Mouse (Mus musculus): ENCODE measurements around the gene Rbm5. TPM values are rescaled to one million over a fixed set of nuclear protein-coding genes. Genes with fewer than 3 reads are reported as not detected.

Gene Rbm5
- total RNA-seq, 2 experiments from 2014 or later = 109 to 159 TPM

Other genes with a start within 250 kb of the Rbm5 start
- 10 to 100 TPM; 34.7 to 39.6 TPM for gene Tmem115, start 237.1 kb downstream of the Rbm5 start, total RNA-seq (2021)
- 10 to 100 TPM; 16.9 to 17.0 TPM for gene Cyb561d2, start 228.8 kb downstream of the Rbm5 start, total RNA-seq (2021)
- 10 to 100 TPM; 38.9 to 46.2 TPM for gene Nprl2, start 228.8 kb downstream of the Rbm5 start, total RNA-seq (2021)
- gene Zmynd10, start 223.7 kb downstream of the Rbm5 start, total RNA-seq (2021) = 1 to 10 TPM; 3.4 to 4.3 TPM
- gene Rassf1, start 219.4 kb downstream of the Rbm5 start, total RNA-seq (2021) = 10 to 100 TPM; 16.7 to 19.0 TPM
- 100 to 1,000 TPM in 1 of 2 experiments, 10 to 100 TPM in 1; 91.3 to 106 TPM for gene Tusc2, start 207.7 kb downstream of the Rbm5 start, total RNA-seq (2021)
- 10 to 100 TPM; 11.1 to 12.7 TPM for gene Hyal2, start 203.1 kb downstream of the Rbm5 start, total RNA-seq (2021)
- gene Hyal1, start 194.1 kb downstream of the Rbm5 start, total RNA-seq (2021) = 1 to 10 TPM; 4.4 to 6.8 TPM
- 10 to 100 TPM; 10.3 to 11.5 TPM for gene Naa80, start 192.1 kb downstream of the Rbm5 start, total RNA-seq (2021)
- gene Hyal3, start 190.2 kb downstream of the Rbm5 start, total RNA-seq (2021) = 1 to 10 TPM in 1 of 2 experiments, under 1 TPM in 1; 0.79 to 1.9 TPM
- gene Ifrd2, start 183.4 kb downstream of the Rbm5 start, total RNA-seq (2021) = 10 to 100 TPM; 11.1 to 13.8 TPM
- gene Sema3b, start 161.8 kb downstream of the Rbm5 start, total RNA-seq (2021) = 1 to 10 TPM; 2.6 to 3.1 TPM
- gene Gnai2, start 135.6 kb downstream of the Rbm5 start, total RNA-seq (2021) = 100 to 1,000 TPM; 215 to 221 TPM
- 10 to 100 TPM; 66.3 to 66.8 TPM for gene Slc38a3, start 101.5 kb downstream of the Rbm5 start, total RNA-seq (2021)
- gene Gnat1, start 91.3 kb downstream of the Rbm5 start, total RNA-seq (2021) = 1 to 10 TPM in 1 of 2 experiments, under 1 TPM in 1; 0.41 to 1.2 TPM
- 10 to 100 TPM; 16.6 to 17.2 TPM for gene Sema3f, start 60.5 kb downstream of the Rbm5 start, total RNA-seq (2021)
- gene Rbm6, start 102.2 kb upstream of the Rbm5 start, total RNA-seq (2021) = 10 to 100 TPM; 48.3 to 72.1 TPM
- 10 to 100 TPM; 23.9 to 27.1 TPM for gene Mon1a, start 117.2 kb upstream of the Rbm5 start, total RNA-seq (2021)
- 1 to 10 TPM in 1 of 2 experiments, under 1 TPM in 1; 0.81 to 2.6 TPM for gene Mst1r, start 135.9 kb upstream of the Rbm5 start, total RNA-seq (2021)
- gene Actl11, start 157.5 kb upstream of the Rbm5 start, total RNA-seq (2021) = not detected
- gene Camkv, start 164.7 kb upstream of the Rbm5 start, total RNA-seq (2021) = 100 to 1,000 TPM; 353 to 360 TPM
- gene Traip, start 179.1 kb upstream of the Rbm5 start, total RNA-seq (2021) = 10 to 100 TPM in 1 of 2 experiments, 1 to 10 TPM in 1; 7.8 to 16.5 TPM
- gene Uba7, start 204.5 kb upstream of the Rbm5 start, total RNA-seq (2021) = 1 to 10 TPM; 2.4 to 3.9 TPM
- not detected for gene Gm20661, start 212.1 kb upstream of the Rbm5 start, total RNA-seq (2021)
- 1 to 10 TPM; 4.4 to 4.9 TPM for gene Inka1, start 214.9 kb upstream of the Rbm5 start, total RNA-seq (2021)
- 1 to 10 TPM in 1 of 2 experiments, under 1 TPM in 1; 0.79 to 1.4 TPM for gene Cdhr4, start 221.5 kb upstream of the Rbm5 start, total RNA-seq (2021)
- gene Gm20662, start 225.4 kb upstream of the Rbm5 start, total RNA-seq (2021) = 1 to 10 TPM in 1 of 2 experiments, not detected in 1; 2.3 TPM
- 100 to 1,000 TPM; 196 to 205 TPM for gene Ip6k1, start 231.5 kb upstream of the Rbm5 start, total RNA-seq (2021)

All from left cerebral cortex, postnatal 36 days (tissue).